In the genomic region with DNA sequence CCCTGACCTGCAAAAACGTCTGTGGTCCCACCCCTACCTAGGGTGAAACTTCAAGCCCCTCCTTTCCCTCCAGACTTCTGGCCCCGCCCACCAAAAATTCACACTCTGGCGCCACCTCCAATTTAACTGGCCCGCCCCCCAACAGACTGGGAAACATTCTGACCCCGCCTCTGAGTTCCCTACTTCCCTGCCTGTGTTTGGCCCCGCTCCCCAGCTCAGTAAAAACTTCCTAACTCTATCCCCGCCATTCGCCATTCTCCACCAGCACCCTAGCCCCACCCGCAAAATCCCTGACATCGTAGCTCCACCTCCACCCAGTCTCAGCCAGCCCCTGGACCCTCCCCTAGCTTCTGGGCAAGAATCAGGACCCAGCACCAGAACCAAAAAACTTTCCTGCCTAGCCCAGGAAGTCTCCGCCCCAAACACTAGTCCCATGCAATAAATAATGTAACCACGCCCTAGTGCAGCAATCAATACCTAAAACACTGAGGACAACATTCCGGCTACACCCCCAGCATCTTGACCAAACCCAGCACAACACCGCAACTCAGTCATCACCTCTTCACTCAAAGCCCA, we compare ENCODE assay signal across 7 mouse cellular contexts. TPM values are rescaled to one million over a fixed set of nuclear protein-coding genes. Genes with fewer than 3 reads are reported as not detected.
DNase-seq lines count a peak whose midpoint lies in the region; ATAC-seq and TF ChIP-seq lines count a peak whose summit lies in the region.

No protein-coding gene starts in this region.

- peaks cover 35% of the 10 kb centered on the region for H3K36me3 ChIP-seq in hindbrain, embryonic 14.5 days (replicated peaks; ENCODE audit: control insufficient read depth, insufficient read depth)
- peaks cover 36% of the 10 kb centered on the region for H3K36me3 ChIP-seq in small intestine, adult 2 months (ENCODE audit: control insufficient read depth, insufficient read depth, low read length)

- ATAC-seq in hindbrain, embryonic 14.5 days (ENCODE audit: low FRiP score) = peak; percentile 53
- ATAC-seq in megakaryocyte-erythroid progenitor cell, adult 5-6 weeks (replicated peaks; ENCODE audit: low FRiP score, low TSS enrichment, poor library complexity, severe bottlenecking) = peak; percentile 38

- intact Hi-C loops in left cerebral cortex, postnatal 4 days (cut with DNase I) = no loop called here

- TF ChIP-seq CTCF in small intestine, adult 2 months (IDR thresholded peaks at IDR 0.05; ENCODE audit: extremely low read depth, insufficient read length, insufficient replicate concordance, low read depth, low read length) = no peak

- DNase-seq in adrenal gland, adult 18-20 months (ENCODE audit: low spot score in 2 of 2) = peak; percentile 59 to 61
- DNase-seq in cerebellum, postnatal 14 days = peak; percentile 36 to 68
- peak; percentile 39 to 62 for DNase-seq in frontal cortex, postnatal 14 days (ENCODE audit: low spot score in 2 of 2)
- DNase-seq in hindbrain, embryonic 14.5 days (ENCODE audit: low spot score) = no peak
- DNase-seq in left cerebral cortex, postnatal 4 days = peak; percentile 49

- TF ChIP-seq POLR2A in small intestine, adult 2 months (IDR thresholded peaks at IDR 0.05; ENCODE audit: low read depth, low read length) = no peak

- H3K4me1 ChIP-seq in hindbrain, embryonic 14.5 days (replicated peaks; ENCODE audit: control insufficient read depth, insufficient read depth, low read length) = peaks cover 8% of the 10 kb centered on the region
- H3K4me1 ChIP-seq in small intestine, adult 2 months (ENCODE audit: control insufficient read depth, insufficient read depth, insufficient read length, low read length) = no peaks in the 10 kb centered on the region

- no peaks in the 10 kb centered on the region for H3K9me3 ChIP-seq in hindbrain, embryonic 14.5 days (ENCODE audit: control insufficient read depth, low read length)

- peak overlapping the region; percentile 65 for H3K4me3 ChIP-seq in hindbrain, embryonic 14.5 days (replicated peaks; ENCODE audit: low read length)
- peak overlapping the region; percentile 76 for H3K4me3 ChIP-seq in small intestine, adult 2 months (ENCODE audit: low read depth, low read length)

- H3K9ac ChIP-seq in hindbrain, embryonic 14.5 days = no peak overlapping the region

- peak overlapping the region; percentile 42 for H3K4me2 ChIP-seq in hindbrain, embryonic 14.5 days (replicated peaks)

- WGBS in hindbrain, embryonic 14.5 days = 4% methylated on average over 14 of the region's 14 CpGs
- WGBS in small intestine, adult 2 months = 2% methylated on average over 14 of the region's 14 CpGs

- 0 out of 2 replicates have a peak overlapping the region, but pooled peaks have one; percentile 93 for H3K27ac ChIP-seq in hindbrain, embryonic 14.5 days
- peak overlapping the region; percentile 56 for H3K27ac ChIP-seq in small intestine, adult 2 months (ENCODE audit: insufficient read depth, low read depth, low read length)

- H3K27me3 ChIP-seq in hindbrain, embryonic 14.5 days (ENCODE audit: control insufficient read depth, insufficient read depth, low read length) = no peaks in the 10 kb centered on the region
- no peaks in the 10 kb centered on the region for H3K27me3 ChIP-seq in small intestine, adult 2 months (ENCODE audit: control insufficient read depth, insufficient read depth, low read length)

RNA-seq across cellular contexts. Expression of a gene that starts 1.1 kb away (rescaled TPM):
- 10 to 100 TPM; 52.2 to 59.2 TPM for total RNA-seq in adrenal gland, adult 18-20 months (2021)
- polyA plus RNA-seq in hindbrain, embryonic 14.5 days (2014; fragmentation: Nextera tagmentation; extraction: Ambion mirVana) = 17.0 TPM in 2 replicates
- 10 to 100 TPM; 86.2 to 91.5 TPM for total RNA-seq in left cerebral cortex, postnatal 4 days (2021)
- total RNA-seq in megakaryocyte-erythroid progenitor cell, adult 5-6 weeks (2014; fragmentation: Nextera tagmentation) = 57.1 and 65.7 TPM in 2 replicates
- total RNA-seq in megakaryocyte-erythroid progenitor cell, adult 5-6 weeks (2017) = 106 and 110 TPM in 2 replicates
- polyA plus RNA-seq in small intestine, adult 2 months (2012; rRNA removed) = 14.2 and 24.9 TPM in 2 replicates

RNA-seq across cellular contexts. Expression of a gene that starts 12.1 kb away (rescaled TPM):
- total RNA-seq in adrenal gland, adult 18-20 months (2021) = 10 to 100 TPM; 21.1 to 21.8 TPM
- 51.3 and 51.6 TPM in 2 replicates for polyA plus RNA-seq in hindbrain, embryonic 14.5 days (2014; fragmentation: Nextera tagmentation; extraction: Ambion mirVana)
- total RNA-seq in left cerebral cortex, postnatal 4 days (2021) = 10 to 100 TPM; 42.8 to 46.5 TPM
- 23.3 and 28.3 TPM in 2 replicates for total RNA-seq in megakaryocyte-erythroid progenitor cell, adult 5-6 weeks (2014; fragmentation: Nextera tagmentation)
- total RNA-seq in megakaryocyte-erythroid progenitor cell, adult 5-6 weeks (2017) = 14.8 and 18.4 TPM in 2 replicates
- polyA plus RNA-seq in small intestine, adult 2 months (2012; rRNA removed) = 61.0 and 121 TPM in 2 replicates

RNA-seq across cellular contexts. Expression of a gene that starts 22.7 kb away (rescaled TPM):
- 1 to 10 TPM; 5.2 to 6.0 TPM for total RNA-seq in adrenal gland, adult 18-20 months (2021)
- polyA plus RNA-seq in hindbrain, embryonic 14.5 days (2014; fragmentation: Nextera tagmentation; extraction: Ambion mirVana) = 20.3 and 21.0 TPM in 2 replicates
- 10 to 100 TPM; 45.7 to 51.8 TPM for total RNA-seq in left cerebral cortex, postnatal 4 days (2021)
- 1.8 and 2.9 TPM in 2 replicates for total RNA-seq in megakaryocyte-erythroid progenitor cell, adult 5-6 weeks (2014; fragmentation: Nextera tagmentation)
- total RNA-seq in megakaryocyte-erythroid progenitor cell, adult 5-6 weeks (2017) = 3.1 and 4.4 TPM in 2 replicates
- 8.3 and 50.9 TPM in 2 replicates for polyA plus RNA-seq in small intestine, adult 2 months (2012; rRNA removed)

RNA-seq across cellular contexts. Expression of a gene that starts 26.2 kb away (rescaled TPM):
- total RNA-seq in adrenal gland, adult 18-20 months (2021) = 10 to 100 TPM in 1 of 2 experiments, 1 to 10 TPM in 1; 7.0 to 13.1 TPM
- 2.1 and 2.8 TPM in 2 replicates for polyA plus RNA-seq in hindbrain, embryonic 14.5 days (2014; fragmentation: Nextera tagmentation; extraction: Ambion mirVana)
- total RNA-seq in left cerebral cortex, postnatal 4 days (2021) = 1 to 10 TPM in 1 of 2 experiments, under 1 TPM in 1; 0.97 to 1.8 TPM
- 0.22 TPM in 1 of 2 replicates, not detected in the other for total RNA-seq in megakaryocyte-erythroid progenitor cell, adult 5-6 weeks (2014; fragmentation: Nextera tagmentation)
- 0.23 TPM in 1 of 2 replicates, not detected in the other for total RNA-seq in megakaryocyte-erythroid progenitor cell, adult 5-6 weeks (2017)
- 5.4 and 5.7 TPM in 2 replicates for polyA plus RNA-seq in small intestine, adult 2 months (2012; rRNA removed)

RNA-seq across cellular contexts. Expression of a gene that starts 41.6 kb away (rescaled TPM):
- total RNA-seq in adrenal gland, adult 18-20 months (2021) = under 1 TPM; 0.46 to 0.83 TPM
- polyA plus RNA-seq in hindbrain, embryonic 14.5 days (2014; fragmentation: Nextera tagmentation; extraction: Ambion mirVana) = 0.13 TPM in 1 of 2 replicates, not detected in the other
- under 1 TPM; 0.14 to 0.30 TPM for total RNA-seq in left cerebral cortex, postnatal 4 days (2021)
- total RNA-seq in megakaryocyte-erythroid progenitor cell, adult 5-6 weeks (2014; fragmentation: Nextera tagmentation) = 3.2 and 4.5 TPM in 2 replicates
- 3.5 and 4.0 TPM in 2 replicates for total RNA-seq in megakaryocyte-erythroid progenitor cell, adult 5-6 weeks (2017)
- 0.32 and 0.34 TPM in 2 replicates for polyA plus RNA-seq in small intestine, adult 2 months (2012; rRNA removed)

Comparison
In these comparisons a context has a peak if more than half of its experiments do, and no peak if none do; other contexts are left out.
1. RNA of a gene that starts 22.7 kb away (total RNA-seq): 45.7 to 51.8 TPM in left cerebral cortex, postnatal 4 days; 5.2 to 6.0 TPM in adrenal gland, adult 18-20 months and 1.8 to 4.4 TPM in megakaryocyte-erythroid progenitor cell, adult 5-6 weeks; every median in the first group is over 4 times any median in the second.